ENCODE assay signal across 10 mouse cellular contexts in the genomic region with DNA sequence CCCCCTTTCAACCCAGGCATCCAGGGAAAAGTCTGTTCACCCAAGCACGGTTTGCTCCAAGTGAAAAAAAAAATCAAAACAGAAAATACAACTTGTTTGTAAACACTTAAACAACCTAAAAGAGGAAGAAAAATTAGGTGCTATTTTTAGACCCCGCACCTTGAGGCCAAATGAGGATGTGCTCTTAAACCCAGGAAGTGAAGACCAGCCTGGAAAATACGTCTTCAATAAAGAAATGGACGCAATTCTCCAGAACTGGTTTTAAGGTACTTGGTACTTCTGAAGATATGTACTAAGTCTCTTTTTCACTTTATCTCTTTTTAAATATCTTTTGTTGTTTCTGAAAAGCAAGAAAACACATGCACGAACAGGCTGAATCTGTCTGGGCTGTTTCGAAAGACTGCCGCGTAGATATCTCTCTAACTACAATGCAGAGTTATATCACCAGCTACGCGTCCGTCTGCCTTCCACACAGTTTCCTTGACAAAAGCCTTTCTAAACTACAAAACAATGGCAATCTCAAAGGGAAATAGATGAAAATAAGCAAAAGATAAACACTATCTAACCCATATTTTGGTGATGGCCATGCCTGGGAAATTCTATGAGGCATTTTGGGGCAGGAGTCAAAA. TPM values are rescaled to one million over a fixed set of nuclear protein-coding genes. Genes with fewer than 3 reads are reported as not detected.
DNase-seq lines count a peak whose midpoint lies in the region; ATAC-seq lines count a peak whose summit lies in the region.
"Had no signal": no experiment of that assay in that cellular context is flagged by ENCODE, and none has a peak within 500 bp of the region (broad histone marks: within the 10 kb centered on the region; RNA-seq: fewer than 3 reads in every experiment).

No protein-coding gene starts in this region.

- H3K4me1 ChIP-seq in hindbrain, embryonic 12.5 days: no peaks in the 10 kb centered on the region
- peaks cover 12% of the 10 kb centered on the region for H3K4me1 ChIP-seq in hindbrain, embryonic 10.5 days (replicated peaks)
- H3K4me1 ChIP-seq in intestine, embryonic 14.5 days (replicated peaks; ENCODE audit: control insufficient read depth, insufficient read depth, low read length): peaks cover 13% of the 10 kb centered on the region
- peaks cover 6% of the 10 kb centered on the region; the same call in 1 of the 2 replicates for H3K4me1 ChIP-seq in midbrain, embryonic 12.5 days

- no peaks in the 10 kb centered on the region for H3K36me3 ChIP-seq in hindbrain, embryonic 12.5 days
- no peaks in the 10 kb centered on the region for H3K36me3 ChIP-seq in hindbrain, embryonic 10.5 days
- no peaks in the 10 kb centered on the region for H3K36me3 ChIP-seq in intestine, embryonic 14.5 days (ENCODE audit: control insufficient read depth, insufficient read depth, low read length)
- no peaks in the 10 kb centered on the region for H3K36me3 ChIP-seq in midbrain, embryonic 12.5 days
- H3K36me3 ChIP-seq: G1E had no signal

- ATAC-seq in hindbrain, embryonic 12.5 days (ENCODE audit: low FRiP score): no peak
- peak; percentile 55 for ATAC-seq in common myeloid progenitor, adult 5-6 weeks (replicated peaks; ENCODE audit: low read depth, poor library complexity, severe bottlenecking)
- no peak for ATAC-seq in intestine, embryonic 14.5 days (replicated peaks; ENCODE audit: low FRiP score, low TSS enrichment, low read depth)
- ATAC-seq in midbrain, embryonic 12.5 days (ENCODE audit: low FRiP score, low read depth): no peak

- H3K27ac ChIP-seq in hindbrain, embryonic 12.5 days: no peak overlapping the region
- no peak overlapping the region for H3K27ac ChIP-seq in hindbrain, embryonic 10.5 days
- no peak overlapping the region for H3K27ac ChIP-seq in intestine, embryonic 14.5 days (ENCODE audit: low read depth)
- no peak overlapping the region for H3K27ac ChIP-seq in midbrain, embryonic 12.5 days (replicated peaks)

- H3K27me3 ChIP-seq in hindbrain, embryonic 12.5 days: no peaks in the 10 kb centered on the region
- no peaks in the 10 kb centered on the region for H3K27me3 ChIP-seq in hindbrain, embryonic 10.5 days (ENCODE audit: insufficient read depth, poor library complexity, severe bottlenecking)
- H3K27me3 ChIP-seq in intestine, embryonic 14.5 days (replicated peaks; ENCODE audit: control insufficient read depth, insufficient read depth, low read length): no peaks in the 10 kb centered on the region
- H3K27me3 ChIP-seq in midbrain, embryonic 12.5 days: no peaks in the 10 kb centered on the region

- intact Hi-C loops in left cerebral cortex, postnatal 10 days (cut with DNase I): no loop called here

- WGBS in hindbrain, embryonic 12.5 days: 78% methylated on average over 11 of the region's 11 CpGs
- WGBS in hindbrain, embryonic 10.5 days: 76% methylated on average over 11 of the region's 11 CpGs
- WGBS in intestine, embryonic 14.5 days: 76% methylated on average over 11 of the region's 11 CpGs
- WGBS in midbrain, embryonic 12.5 days: 70% methylated on average over 11 of the region's 11 CpGs

- H3K9me3 ChIP-seq in hindbrain, embryonic 12.5 days (replicated peaks): no peaks in the 10 kb centered on the region
- no peaks in the 10 kb centered on the region for H3K9me3 ChIP-seq in hindbrain, embryonic 10.5 days
- H3K9me3 ChIP-seq in intestine, embryonic 14.5 days (ENCODE audit: control insufficient read depth, low read length): no peaks in the 10 kb centered on the region
- no peaks in the 10 kb centered on the region for H3K9me3 ChIP-seq in midbrain, embryonic 12.5 days
- H3K9me3 ChIP-seq: G1E had no signal

- DNase-seq in hindbrain, embryonic 10.5 days (ENCODE audit: low spot score): no peak
- DNase-seq in intestine, embryonic 14.5 days (ENCODE audit: low spot score): no peak
- no peak for DNase-seq in urinary bladder, postnatal 36 days (ENCODE audit: low spot score in 2 of 2)
- DNase-seq in left cerebral cortex, postnatal 10 days (ENCODE audit: extremely low spot score in 1 of 2, low spot score in 2 of 2): no peak
- no peak for DNase-seq in cerebellum, postnatal 10 days
- DNase-seq: thymus, postnatal 25 days had no signal

- H3K9ac ChIP-seq in hindbrain, embryonic 12.5 days: no peak overlapping the region
- H3K9ac ChIP-seq in intestine, embryonic 14.5 days (ENCODE audit: low read length): no peak overlapping the region
- H3K9ac ChIP-seq in midbrain, embryonic 12.5 days (replicated peaks): no peak overlapping the region

- H3K4me2 ChIP-seq in hindbrain, embryonic 12.5 days (replicated peaks): peak overlapping the region; percentile 15; the same call in 1 of the 2 replicates
- peak overlapping the region; percentile 37 for H3K4me2 ChIP-seq in intestine, embryonic 14.5 days (ENCODE audit: low read length)
- H3K4me2 ChIP-seq in midbrain, embryonic 12.5 days (replicated peaks): peak overlapping the region; percentile 39

- no peak overlapping the region for H3K4me3 ChIP-seq in hindbrain, embryonic 12.5 days
- no peak overlapping the region for H3K4me3 ChIP-seq in hindbrain, embryonic 10.5 days
- no peak overlapping the region; the same call in 1 of the 2 replicates for H3K4me3 ChIP-seq in intestine, embryonic 14.5 days (ENCODE audit: low read depth, low read length)
- no peak overlapping the region for H3K4me3 ChIP-seq in midbrain, embryonic 12.5 days

RNA-seq across cellular contexts. Expression of a gene that starts 37.7 kb away (rescaled TPM):
- 15.4 and 18.4 TPM in 2 replicates for polyA plus RNA-seq in hindbrain, embryonic 12.5 days (2016; fragmentation: Nextera tagmentation; extraction: Ambion mirVana)
- 12.9 and 13.1 TPM in 2 replicates for polyA plus RNA-seq in hindbrain, embryonic 10.5 days (2016; fragmentation: Nextera tagmentation; extraction: Ambion mirVana)
- 100 and 111 TPM in 2 replicates for total RNA-seq in common myeloid progenitor, adult 5-6 weeks (2017)
- polyA plus RNA-seq in intestine, embryonic 14.5 days (2014; fragmentation: Nextera tagmentation; extraction: Ambion mirVana): 34.3 and 42.3 TPM in 2 replicates
- 11.5 and 12.5 TPM in 2 replicates for polyA plus RNA-seq in midbrain, embryonic 12.5 days (2016; fragmentation: Nextera tagmentation; extraction: Ambion mirVana)
- 10 to 100 TPM in 1 of 2 experiments, 1 to 10 TPM in 1; 7.7 to 10.4 TPM for total RNA-seq in left cerebral cortex, postnatal 10 days (2021)
